Mouse (Mus musculus) cortical plate, adult 2 months (tissue): ENCODE measurements at regions not wholly inside any gene's neighbourhood (a gene's known extent, or its start where the extent isn't known, plus 50 kb on each side); places are given as distances from the start of the nearest gene placed in this dataset.

Experiments used
- CTCF ChIP-seq: fragments of 200-500 bp; IDR thresholded peaks from 2 replicates; pipeline ENCODE4 v1.5.1; 2011; ENCODE audit warnings: mild to moderate bottlenecking, control low read depth, low read length; ENCODE audit not compliant: insufficient read depth; ENCODE audit errors: extremely low read depth
- POLR2A ChIP-seq: fragments of 200-500 bp; IDR thresholded peaks from 2 replicates; pipeline ENCODE4 v1.6.1; 2011; ENCODE audit warnings: mild to moderate bottlenecking, low read length, control low read depth; ENCODE audit not compliant: insufficient read depth; ENCODE audit errors: extremely low read depth

GRCm38 (mm10) chr2:143149189-143149588 lies 70.9 kb downstream of the Otor start:
- TF ChIP-seq CTCF (peak; percentile 6; the same call in 1 of the 2 replicates), POLR2A (no peak)
